Mouse (Mus musculus) induced T-regulatory cell, adult 2 months (primary cell): ENCODE results near the gene Fgf7.

ENCODE experiments used
- DNase-seq: peaks from one replicate; pipeline ENCODE4 v3.0.0-alpha.2; 2012; ENCODE audit warnings: low read depth

The Fgf7 gene

DNA sequence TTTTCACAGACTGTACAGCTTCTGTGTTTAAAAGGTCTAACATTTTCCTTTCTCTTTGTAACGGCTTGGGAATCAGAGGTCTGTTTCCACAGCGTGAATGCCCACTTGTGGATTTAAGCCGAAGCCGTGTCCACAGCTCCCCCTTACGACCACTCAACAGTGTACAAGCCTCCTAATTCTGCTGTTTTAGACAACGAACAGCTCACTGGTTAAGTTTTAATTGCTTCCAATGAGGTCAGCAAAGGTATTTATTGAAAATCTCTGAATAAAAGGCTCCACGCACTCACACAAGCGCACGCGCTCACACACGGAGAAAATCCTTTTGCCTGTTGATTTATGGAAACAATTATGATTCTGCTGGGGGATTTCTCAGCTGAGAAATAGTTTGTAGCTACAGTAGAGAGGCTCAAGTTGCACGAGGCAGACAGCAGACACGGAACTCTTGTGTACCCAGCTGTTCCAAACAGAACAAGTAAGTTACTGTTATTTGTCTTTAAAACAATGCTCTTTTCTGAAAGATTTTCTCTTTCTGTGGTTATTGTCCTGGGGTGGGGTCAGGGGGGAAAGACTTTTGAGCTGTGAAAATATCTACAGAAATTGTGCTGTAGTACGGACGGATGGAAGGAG is at the start of gene Fgf7:
TSS of gene Fgf7 (plus strand) at position 280 of the 627 bp plus-strand sequence.
- no peak for DNase-seq

DNA sequence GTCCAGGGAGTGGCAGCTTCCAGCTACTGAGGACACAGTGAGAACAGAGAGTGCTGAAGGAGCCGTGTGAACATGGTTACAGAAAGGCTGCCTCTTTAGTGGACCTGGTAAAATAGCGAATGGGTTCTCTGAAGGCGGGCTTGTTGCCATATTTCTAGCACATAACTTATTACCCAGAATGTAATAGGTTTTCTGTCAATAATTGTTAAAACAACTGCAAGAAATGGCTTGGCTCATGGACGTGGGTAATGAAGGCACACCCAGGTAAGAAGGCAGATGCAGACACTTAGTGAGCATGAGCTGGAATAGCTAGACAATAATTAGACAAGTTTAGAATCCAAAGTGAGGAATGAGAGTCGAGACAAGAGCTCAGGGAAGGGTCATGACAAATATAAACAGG is 32.2 kb upstream of the Fgf7 start:
- DNase-seq, result no peak

DNA sequence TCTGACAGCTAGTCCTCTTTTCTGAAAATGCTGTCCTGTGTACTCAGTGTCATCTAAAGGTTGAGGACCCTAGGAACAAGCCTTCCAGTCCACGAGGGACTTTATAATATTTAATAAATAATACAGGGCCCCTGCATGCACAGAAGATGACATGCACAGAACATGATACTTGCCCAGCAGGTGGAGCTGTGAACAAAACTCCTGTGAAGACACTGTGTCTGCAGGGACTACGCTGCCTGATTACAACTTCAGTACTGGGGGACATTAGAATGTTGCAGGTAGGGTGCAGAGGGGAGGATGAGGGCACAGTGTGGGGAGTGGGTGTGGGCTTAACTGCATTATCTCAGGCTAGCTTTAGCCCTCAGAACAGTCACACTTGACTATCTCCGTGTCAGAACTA is 28.4 kb upstream of the Fgf7 start:
- DNase-seq, result peak; percentile 47

DNA sequence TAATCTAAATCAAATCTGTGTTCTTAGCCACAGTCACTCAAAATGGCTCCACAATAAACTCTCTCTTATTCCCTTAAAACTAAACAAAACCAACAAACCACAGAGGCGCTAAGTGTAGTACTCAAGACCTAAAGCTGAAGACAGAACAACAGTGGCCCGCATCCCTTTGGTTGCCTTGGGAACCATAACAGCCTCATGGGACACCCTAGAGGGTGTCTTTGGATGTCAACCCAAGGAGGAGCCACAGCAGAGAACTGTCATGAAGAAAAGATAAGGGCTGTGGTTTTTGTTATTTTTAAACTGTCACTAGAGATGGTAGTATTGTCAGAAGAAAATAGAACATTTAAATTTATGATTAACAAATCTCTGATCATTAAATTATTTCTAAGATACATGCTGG is 27.7 kb upstream of the Fgf7 start:
- no peak for DNase-seq

DNA sequence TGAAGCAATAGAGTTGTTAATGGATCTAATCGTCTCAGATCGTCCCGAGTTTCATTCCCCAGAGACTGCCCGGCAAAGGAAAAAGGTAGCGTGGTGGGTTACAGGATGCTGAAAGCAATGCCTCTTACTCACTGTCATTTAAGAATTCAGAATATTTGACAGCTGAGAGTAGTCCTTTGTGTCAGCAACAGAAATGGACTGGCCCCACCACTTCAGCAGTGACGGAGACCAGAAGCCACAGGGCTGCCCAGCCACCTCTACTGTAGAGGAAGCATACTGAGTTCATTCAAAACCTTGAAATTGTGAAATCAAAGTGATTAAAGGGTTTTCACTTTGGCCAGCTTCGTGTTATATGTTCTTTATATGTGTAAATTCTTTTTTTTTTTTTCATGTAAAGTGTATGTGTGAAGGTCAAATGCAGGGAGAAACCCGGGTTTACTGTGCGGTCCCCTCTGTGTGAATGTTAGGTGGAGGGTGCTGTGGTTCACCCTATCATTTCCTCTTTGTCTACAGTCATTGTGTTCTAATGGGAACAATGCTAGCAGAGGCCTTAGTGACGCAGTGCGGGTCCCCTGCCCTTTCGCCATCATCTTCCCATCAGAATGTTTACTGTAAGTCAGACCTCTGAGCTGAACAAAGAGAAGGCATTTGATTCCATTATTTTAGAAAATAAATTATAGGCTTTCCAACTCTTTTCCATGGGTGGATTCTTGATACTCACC is 19.3 kb upstream of the Fgf7 start:
- no peak for DNase-seq

DNA sequence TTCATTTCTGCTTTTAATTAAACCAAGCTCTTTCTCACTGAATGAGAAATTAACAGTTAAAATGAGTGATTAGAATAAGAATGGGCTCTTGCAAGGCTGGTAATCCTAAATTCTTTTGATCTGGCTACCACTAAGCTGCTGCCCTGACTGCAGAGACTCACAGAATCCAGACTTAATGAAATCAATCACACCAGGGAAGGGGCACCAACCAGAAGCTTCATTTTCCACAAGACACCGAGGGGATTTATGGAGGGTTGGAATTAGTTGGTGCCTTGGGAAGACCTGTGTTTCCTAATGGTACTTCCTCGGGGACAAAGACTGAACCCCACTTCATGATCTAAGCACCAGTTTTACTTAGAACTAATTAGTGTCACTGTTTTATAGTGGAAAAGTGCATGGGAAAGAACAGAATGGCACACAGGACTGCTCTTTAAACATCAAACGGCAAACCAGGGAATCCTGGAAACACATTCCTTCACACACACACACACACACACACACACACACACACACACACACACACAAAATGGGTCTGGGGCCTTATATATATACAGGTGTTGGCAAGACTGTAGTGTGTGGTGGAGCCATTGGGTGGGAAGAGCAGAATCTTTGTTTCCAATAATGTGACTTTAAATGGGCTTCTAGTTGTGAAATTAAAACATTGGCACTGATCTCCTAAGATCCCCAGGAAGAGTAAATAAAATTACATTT is 18.5 kb upstream of the Fgf7 start:
- no peak for DNase-seq

DNA sequence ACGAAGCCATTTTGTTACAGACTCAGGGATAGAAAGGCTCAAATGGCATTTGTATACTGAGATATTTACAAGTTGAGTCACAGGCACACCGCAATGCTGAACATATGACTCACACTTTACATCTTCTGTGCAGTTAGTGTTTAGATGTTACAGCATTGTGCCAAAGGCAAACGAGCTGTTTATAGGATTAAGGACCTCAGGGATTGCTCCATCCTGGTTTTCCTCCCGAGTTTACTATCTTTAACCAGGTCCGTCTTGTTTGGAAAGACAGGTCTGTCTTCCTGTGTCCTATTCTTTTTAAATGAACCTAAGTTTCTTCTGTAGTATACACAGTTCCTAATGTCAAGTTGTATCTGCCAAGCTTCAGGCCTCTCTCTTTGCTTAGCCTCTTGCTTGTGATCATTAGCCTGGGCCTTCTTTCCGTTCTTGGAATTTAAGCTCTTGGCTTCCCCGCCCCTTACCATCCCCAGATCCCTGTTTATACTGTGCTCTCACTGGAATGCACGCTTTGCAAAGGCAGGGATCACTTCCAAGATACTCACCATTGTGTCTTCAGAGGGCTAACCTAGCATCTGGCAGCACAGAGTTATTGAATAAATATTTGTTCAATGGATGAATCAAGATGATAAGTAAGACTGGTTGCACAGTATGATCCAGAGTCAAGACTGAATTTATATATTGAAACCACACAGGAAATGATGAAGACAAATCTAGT is 3.1 kb upstream of the Fgf7 start:
- DNase-seq, result no peak

DNA sequence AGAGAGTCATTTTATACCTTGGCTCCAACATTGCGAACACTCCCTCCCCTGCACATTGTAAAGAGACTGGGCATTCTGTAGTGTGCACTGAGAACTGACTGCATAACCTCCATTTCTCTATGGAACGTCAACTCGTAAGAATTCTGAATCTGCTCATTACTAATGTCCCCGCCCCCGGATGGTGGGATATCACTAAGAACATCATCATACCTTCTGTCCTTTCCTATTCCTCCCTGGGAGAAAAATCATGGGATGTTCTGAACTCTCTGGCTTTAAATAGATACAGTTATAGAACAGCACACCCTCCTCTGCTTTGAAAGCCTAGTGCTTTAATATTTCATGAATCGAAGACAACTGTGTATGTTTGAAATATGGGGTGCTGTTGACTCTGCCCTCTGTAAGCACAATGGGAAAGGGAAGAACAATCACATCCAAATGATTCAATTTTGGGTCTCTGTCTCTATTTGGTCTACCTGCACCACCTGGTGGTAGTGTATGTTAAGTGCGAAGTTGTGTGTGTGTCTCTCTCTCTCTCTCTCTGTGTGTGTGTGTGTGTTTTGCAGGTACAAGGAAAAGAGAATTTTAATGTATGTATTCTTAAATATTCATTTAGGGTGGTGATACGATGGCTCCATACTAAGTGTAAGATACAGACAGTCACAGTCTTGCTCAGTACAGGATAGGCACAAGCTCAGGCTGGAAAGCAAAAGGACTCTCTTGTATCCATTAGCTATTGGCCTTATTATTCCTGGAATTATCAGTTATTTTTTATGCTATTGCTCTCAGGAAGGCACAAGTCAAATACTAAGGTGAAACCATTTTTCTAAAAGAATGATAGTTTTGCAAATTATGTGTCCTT is 1.1 kb upstream of the Fgf7 start:
- peak; percentile 14 for DNase-seq

DNA sequence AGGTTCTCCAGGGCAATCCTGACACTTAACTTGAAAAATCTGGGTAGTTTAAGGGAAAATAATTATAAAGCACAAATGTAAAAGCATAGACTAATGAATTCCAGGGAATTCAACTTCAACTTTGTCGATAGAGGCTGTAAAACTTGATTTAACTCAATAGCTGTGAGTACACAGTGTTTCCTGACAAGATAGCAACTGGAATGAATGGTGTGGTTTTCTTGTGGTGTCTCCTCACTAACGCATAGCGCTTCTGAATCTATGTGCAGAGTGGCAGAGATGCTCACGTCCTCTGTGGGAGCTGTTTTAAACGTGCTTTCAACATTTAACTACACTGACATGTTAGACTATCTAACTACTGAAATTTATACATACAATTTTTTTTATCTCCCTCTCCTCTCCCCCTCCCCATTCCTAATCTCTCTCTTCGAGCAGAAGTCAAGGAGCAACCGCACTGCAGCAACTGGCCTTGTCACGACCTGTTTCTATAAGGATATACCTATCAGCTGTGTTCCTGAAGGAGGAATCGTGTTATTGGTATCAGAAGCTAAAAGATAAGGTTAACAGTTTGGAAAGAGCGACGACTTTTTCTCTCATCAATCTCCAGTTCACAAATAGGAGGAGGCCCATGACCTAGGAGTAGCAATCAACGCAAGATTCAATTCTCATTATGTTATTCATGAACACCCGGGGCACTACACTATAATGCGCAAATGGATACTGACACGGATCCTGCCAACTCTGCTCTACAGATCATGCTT is 734 bp downstream of the Fgf7 start:
- no peak for DNase-seq

DNA sequence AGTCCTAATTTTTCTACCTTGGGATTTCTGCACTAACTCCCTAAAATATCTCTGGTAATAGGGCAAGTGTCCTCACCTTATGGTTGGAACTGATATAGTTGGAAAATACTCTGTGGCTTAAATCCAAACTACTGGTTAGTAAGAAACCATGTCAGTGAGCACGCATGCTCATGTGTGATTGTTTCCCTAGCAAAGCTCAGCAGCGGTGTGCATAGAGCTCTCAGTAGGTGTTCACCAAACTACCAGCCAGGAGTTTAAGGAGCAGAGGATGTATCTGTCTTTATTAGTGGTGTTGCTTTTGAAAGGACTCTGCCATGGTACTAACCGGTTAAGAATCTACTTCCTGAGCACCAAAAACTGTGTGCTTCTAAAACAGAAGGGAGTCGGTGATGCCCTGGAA is 1.7 kb downstream of the Fgf7 start:
- no peak for DNase-seq

DNA sequence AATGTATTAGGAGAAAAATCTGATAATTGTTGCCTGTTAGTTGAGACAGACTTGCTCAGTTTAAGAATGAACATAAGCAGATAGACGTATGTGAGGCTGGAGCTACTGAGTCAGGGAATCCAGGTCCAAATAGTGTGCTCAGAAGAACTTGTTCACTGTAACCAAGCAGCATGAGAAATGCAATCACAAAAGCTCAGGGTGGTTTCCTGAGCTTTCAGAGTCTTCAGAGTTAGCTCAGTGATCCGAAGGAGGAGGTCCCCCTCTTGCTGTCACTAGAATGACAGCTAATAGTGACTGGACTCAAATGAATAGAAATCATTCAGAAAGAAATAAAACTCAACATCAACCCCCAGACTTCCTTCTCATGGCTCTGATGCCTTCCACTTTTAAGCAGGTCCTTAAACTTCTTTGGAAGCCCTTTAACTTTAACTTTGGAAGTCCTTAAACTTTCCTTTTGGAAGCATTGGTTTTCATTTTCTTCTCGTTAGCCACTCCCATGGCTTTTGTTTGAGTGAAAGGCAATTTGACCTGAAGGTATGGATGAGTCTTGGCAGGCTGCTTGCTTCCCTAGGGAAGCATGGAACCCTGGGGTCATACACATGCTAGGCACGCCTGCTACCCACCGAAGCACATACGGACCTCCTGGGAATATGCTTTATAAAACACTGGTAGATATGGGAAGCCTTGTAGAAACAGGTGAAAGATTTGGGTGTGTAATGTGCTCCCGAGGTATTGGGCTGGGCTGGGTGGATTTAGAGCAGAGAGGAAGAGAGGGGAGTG is 4.0 kb downstream of the Fgf7 start:
- no peak for DNase-seq

DNA sequence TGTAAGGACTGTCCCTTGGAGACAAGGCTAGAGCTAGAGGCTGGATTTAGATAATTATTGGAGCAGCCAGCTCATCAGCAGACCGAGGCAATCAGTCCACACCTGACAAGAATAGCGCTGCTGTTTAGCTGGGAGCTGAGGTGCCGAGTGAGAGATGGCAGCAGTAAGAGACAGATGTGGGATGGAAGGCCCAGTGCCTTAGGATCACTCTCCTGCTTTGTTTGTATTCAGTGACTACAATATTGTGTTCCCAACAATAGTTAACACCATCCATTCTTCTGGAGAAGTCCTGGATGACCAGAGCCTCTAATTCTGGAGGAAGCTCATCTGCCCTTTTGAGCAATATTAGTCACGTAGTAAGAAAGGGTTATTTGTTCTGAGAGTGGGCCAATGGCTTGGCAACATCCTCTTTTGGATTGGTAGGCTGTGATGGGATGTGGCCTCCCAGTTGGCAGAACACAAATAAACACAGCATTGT is 5.0 kb downstream of the Fgf7 start:
- no peak for DNase-seq

DNA sequence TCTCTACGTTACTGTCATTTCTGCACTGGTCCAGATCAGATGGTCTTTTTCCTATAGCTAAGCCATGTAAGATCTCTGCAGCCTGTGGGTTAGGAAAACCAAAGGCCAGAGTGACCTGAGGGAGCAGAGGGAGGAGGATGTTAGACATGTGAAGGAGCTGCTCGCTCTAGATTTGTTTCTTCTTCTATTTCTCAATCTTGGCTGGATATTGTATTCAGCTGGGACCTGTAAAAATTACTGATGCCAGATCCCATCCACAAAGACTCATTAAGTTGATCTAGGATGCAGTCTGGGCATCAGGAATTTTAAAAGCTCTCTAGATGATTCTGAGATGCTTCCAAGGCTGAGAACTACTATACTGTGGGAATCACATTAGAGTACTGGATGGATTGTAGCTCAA is 6.2 kb downstream of the Fgf7 start:
- DNase-seq, result no peak

DNA sequence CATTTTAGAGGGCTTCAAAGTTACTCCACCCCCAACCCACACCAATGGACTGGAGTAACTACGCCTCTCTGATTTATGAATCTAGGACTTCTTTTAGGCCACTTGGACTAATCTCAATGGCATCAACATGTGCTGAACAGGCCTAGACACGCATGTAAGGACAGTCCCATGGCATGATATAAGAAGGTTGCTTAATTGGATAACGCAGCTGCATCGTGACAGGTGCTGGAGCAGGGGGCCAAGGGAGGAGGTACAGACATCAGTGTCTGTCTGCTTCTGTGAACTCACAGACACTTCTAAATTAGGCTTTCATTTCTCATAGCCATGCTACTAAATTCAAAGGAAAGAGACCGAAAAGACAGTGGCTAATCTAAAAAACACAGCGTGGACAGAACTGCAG is 6.8 kb downstream of the Fgf7 start:
- DNase-seq, result no peak

DNA sequence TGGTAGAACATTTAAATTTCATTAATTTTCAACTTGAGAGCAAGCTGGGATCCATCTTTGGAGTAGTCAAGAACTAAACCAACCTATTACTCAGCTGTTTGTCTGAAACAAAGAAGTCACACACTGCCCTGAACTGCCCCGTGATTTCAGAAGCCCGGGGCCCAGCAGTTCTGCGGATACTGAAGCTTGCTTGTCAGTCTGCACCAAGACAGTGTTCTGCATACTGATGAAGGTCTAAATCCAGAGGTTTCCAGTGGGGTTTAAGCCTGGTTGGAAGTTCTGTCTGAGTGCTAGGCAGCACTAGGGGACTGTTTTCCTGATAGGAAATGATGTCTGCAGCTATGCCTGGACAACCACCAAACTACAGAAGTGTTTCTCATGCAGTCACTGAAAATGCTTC is 8.2 kb downstream of the Fgf7 start:
- no peak for DNase-seq

DNA sequence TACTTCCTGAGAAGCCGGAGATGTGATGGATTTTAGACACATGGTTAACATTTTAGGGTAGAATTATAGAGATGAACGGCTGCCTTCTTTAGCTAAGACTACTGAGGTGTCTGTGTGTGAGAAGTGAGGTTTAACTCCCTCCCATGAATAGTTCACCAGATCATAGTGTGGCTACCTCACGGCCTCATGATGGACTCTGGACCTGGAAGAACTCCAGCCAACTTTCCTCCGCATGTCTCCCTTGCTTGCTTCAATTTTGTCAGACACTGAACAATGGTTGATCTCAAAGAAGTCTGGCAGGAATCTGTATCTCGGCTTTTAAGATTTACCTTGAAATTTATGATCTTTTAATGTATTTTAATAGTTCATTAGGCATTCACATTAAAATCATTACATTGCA is 11.2 kb downstream of the Fgf7 start:
- no peak for DNase-seq

DNA sequence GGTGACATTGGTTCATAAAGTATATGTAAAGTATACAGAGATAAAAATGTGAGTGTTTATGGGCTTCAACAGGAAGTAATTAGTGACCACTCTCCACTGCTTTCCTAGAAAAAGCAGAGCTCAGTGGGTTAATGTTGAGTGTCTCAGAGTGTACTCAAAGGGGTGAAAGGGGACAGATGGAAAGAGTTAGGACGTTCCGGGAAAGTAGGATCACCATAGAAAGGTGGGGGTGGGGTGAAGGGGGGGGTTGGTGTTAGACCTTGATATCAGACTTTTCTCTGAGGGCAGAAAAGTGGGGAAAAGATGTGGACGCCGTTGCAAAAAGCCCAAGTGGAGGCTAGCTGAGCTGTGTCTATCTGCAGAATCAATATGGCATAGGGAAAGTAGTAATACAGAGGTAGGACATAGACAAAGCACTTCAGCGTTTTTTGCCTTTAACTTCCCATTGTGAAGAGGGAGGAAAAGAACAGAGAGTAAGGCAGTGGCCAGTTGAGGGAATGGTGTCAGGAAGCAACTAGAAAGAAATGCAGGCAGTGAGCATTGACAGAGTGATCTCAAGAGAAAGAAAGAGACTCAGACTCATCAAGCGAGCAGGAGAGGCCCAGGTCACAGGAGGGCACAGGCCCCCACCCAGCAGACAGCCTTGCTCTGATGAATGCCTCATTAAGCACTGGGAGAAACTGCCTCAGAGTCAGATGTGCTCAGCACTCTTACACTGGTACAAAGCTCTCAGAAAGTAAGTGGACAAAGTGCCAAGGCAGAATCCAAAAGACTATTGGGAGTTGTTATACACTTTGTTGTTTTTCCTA is 18.5 kb downstream of the Fgf7 start:
- DNase-seq, result no peak

DNA sequence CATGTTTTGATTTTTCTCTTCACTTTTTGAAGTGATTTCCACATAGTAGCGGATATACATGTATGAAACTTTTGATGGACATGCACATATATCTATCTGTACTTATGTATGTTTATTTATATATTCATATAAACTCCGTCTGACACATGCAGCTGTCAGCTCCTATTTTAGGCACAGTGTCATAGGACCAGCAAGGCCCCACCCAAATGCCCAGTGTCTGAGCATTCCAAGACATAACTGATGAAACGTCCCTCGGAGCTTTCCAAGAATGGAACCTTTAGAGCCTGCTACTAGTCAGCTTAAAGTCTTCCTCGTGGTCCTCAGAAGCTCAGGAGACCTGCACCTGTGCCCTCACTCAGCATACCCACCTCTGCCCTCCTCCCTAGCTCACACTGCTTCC is 19.2 kb downstream of the Fgf7 start:
- DNase-seq, result no peak

DNA sequence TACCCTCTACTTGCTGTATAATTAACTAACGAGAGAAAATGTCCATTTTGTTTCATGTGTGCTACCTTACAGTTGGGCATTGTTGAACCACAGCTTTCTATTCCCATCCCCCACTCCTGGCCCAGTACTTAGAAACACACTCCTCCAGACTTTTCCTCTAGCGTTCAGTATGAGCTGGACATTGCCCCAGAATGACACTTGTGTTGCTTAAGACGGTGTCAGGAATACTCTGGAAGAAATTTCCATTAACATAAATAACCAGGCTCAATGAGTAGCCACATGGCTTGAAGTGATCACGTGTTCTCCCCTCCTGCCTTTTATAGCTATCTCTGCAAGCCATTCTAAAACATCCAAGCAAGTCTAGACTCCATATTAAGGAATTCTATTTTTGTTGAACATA is 26.1 kb downstream of the Fgf7 start:
- DNase-seq, result no peak
